Mouse (Mus musculus) left cerebral cortex, postnatal 36 days (tissue): ENCODE results near the gene Psenen. TPM values are rescaled to one million over a fixed set of nuclear protein-coding genes. Genes with fewer than 3 reads are reported as not detected.

Experiments used
- DNase-seq, 2 experiments: peaks; one replicate each; pipeline ENCODE4 v3.0.0; 2021 to 2022; ENCODE audit warnings: low spot score in 2 of 2, mixed read lengths in 1 of 2
- intact Hi-C: fragments of 180-260 bp; cut with DNase I; formaldehyde crosslinking; loops from one replicate; pipeline ENCODE4 v1.15.1; 2025
- total RNA-seq, 2 experiments: library from RNA; stranded (reverse); gene quantifications; 2 replicates each; pipeline ENCODE4 v1.2.3; 2021

Psenen gene
- total RNA-seq, 2 experiments from 2014 or later, result 79.8 to 85.1 TPM

DNA sequence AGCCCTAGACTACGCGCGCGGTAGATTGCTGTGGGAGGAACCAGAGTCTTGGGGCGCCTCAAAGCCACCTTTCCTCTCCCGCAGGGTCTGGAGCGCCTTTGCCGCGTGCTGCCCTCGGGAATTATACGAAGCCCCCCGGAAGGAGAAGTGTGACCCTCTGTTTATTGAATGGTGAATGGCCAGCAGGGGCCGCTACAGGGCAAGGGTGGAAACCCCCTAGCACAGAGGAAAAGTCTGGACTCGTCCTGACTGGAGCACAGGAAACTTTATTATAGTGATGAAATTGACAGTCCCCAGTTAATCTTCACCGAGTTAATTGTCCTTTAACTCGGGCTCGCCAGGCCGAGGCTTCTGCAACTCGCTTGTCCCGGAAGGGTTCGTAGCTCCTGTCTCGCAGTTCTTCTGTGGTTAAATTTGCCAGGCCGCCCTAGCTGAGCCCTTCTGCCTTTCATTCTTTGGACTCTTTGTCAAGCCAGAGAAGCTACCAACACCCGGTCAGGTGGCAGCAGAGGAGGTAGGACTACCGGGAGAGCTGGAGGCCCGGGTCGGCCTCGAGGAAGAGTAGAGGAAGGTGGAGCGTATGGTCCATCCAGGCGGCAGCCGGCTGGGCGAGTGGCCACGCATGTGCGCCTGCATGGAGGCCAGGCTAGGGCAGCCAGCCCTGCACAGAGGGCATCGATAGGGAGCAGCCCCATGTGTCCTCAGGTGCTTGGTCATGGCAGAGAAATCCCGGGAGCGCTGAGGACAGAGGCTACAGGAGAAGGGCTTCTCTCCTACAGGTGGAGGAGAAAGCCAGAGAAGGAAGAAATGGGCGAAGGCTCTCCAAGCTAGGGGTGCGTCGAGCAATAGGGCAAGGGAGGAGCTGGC, 26.2 kb upstream of the Psenen start:
- peak in 1 of 2 experiments; percentile 78 for DNase-seq
- intact Hi-C loops, result loop anchor here (1.0 to 2.0 kb wide), 2 partner anchors 24 to 27 kb away; partner anchors contain the start of genes Gm49396, Psenen and U2af1l4

- intact Hi-C loops, result loop anchor here (1.0 to 2.0 kb wide), 2 partner anchors 24 to 26 kb away; partner anchors contain the start of genes Gm49396, Psenen and U2af1l4
Observed at GRCm38 (mm10) chr7:30588676-30589434, 25.4 kb upstream of the Psenen start, which contains the start of gene Kmt2b. Gene Kmt2b (minus strand): TSS chr7:30588726.

GRCm38 (mm10) chr7:30587842-30588667, 24.6 kb upstream of the Psenen start:
- intact Hi-C loops, result loop anchor here (2.0 kb wide), 1 partner anchor 25 kb away; the partner anchor contains the start of genes Gm49396, Psenen and U2af1l4
- DNase-seq, result peak in 1 of 2 experiments; percentile 64

More at GRCm38 (mm10) chr7:30588676-30589434, 25.4 kb upstream of the Psenen start, which contains the start of gene Kmt2b:
- DNase-seq, result peak; percentile 98

DNA sequence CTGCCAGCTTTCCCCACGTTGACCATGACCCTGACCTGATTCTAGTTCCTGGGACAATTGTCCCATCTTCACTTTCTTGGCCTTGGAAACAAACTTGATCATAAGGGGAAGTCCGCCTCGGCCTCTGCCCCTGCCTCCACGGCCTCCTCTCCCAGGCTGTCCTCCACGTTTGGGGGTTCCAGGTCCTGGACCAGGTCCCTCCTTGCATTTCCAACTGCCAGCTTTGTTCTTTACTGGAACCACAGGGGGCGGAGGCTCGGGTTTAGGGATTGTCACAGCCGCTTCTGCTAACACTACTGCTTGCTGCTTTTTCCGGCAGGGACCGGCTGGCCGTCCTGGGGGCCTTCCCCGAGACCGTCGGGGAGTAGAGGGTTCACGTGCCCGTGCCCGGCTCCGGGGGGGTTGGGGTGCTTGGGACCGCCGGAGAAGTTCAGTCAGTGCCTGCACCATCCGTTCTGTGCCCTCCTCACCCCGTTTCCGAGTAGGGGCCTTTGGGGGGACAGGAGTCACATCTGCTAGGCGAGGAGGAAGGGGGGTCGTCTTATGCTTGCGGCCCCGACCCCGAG, 23.1 kb upstream of the Psenen start:
- no peak for DNase-seq
- intact Hi-C loops, result no loop called here

DNA sequence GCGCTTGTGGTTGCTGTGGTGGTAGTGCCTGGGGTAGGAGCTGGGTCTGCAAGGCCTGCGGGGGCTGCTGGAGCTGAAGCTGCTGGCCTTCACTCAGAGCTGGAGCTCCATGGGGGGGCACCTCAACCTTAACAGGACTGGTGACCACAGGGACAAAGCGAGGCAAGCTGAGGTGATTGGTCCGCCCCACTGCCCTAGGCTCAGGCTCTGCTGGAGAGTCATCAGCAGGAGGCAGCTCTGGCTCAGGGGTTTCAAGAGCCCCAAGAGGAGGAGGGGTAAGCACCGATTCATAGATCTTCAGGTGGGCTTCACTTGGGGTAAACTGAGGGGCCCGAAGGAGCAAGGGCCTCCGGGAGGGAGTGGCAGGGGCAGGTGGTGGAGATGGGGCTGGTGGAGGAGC, 21.7 kb upstream of the Psenen start:
- intact Hi-C loops, result no loop called here
- DNase-seq, result no peak

GRCm38 (mm10) chr7:30584339-30584738, 20.9 kb upstream of the Psenen start:
- intact Hi-C loops, result no loop called here
- DNase-seq, result no peak

- DNase-seq, result no peak
- intact Hi-C loops, result no loop called here
Observed at GRCm38 (mm10) chr7:30581547-30581946, 18.1 kb upstream of the Psenen start.

- intact Hi-C loops, result no loop called here
- DNase-seq, result no peak
Observed at GRCm38 (mm10) chr7:30579950-30580349, 16.5 kb upstream of the Psenen start.

- intact Hi-C loops, result no loop called here
Observed at GRCm38 (mm10) chr7:30572969-30573368, 9.5 kb upstream of the Psenen start.

GRCm38 (mm10) chr7:30572389-30572788, 9.0 kb upstream of the Psenen start:
- DNase-seq, result no peak
- intact Hi-C loops, result no loop called here

More at GRCm38 (mm10) chr7:30572969-30573368, 9.5 kb upstream of the Psenen start:
- DNase-seq, result no peak

DNA sequence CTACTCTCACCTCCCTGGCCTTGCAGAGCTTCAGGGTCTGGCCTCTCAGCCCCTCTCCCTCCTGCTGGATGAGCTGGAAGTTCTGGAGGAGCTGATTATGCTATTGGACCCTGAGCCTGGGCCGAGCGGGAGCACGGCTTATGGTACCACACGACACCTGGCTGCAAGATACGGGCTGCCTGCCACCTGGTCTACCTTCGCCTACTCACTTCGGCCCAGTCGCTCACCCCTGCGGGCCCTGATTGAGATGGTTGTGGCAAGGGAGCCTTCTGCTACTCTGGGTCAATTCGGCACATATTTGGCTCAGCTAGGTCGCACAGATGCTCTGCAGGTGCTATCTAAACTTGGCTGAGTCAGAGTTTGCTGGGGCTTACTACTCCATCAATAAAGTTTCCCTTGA, 4.1 kb upstream of the Psenen start:
- no peak for DNase-seq
- intact Hi-C loops, result no loop called here

GRCm38 (mm10) chr7:30566033-30566432, 2.6 kb upstream of the Psenen start:
- intact Hi-C loops, result no loop called here
- DNase-seq, result no peak

DNA sequence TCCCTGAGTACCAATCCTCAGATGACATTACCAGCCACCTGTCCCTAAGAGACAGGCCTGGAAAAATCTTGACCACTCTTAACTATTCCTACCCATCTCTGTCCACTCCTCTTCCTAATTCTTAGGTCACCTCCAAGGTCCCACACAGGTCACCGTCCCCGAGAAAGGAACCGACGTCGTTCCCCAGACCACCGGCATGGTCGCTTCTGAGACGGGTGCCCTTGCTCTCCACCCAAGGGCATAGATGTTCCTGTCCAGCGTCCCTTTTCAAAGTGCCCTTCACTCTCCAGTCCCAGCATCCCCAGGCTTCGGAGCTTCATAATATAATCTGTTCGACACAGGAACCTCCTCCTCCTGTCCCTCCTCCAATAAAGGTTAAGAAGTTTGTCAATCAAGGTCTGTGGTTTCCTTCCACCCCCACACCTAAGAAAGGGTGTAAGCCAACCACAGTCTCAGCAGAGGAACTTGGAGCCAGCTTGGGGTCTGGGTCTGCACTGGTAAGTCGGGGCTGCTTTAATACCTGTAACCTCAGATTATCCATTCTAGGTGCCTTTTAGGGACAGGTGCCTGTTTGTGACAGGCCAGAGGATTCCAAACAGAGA, 1.6 kb upstream of the Psenen start, which contains the start of gene Igflr1:
Gene Igflr1, plus strand, starts transcription at position 458 of the 602 bp plus-strand sequence.
- no peak for DNase-seq
- intact Hi-C loops, result no loop called here

DNA sequence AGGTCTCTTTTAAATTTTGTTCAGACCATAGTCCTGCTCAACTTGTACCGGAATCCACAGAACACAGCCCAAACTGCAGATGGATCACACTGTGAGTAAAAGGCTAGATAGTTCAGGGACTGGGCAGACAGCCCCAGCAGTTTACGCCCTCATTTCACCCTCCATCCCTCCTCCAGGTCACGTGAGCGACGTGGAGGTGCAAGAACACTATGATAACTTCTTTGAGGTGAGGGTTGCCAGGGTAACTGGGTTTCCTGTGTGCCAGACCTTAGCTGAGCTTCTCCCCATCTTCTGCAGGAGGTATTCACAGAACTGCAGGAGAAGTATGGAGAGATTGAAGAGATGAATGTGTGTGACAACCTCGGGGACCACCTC, 466 bp upstream of the Psenen start:
- DNase-seq, result no peak
- intact Hi-C loops, result loop anchor here (2.0 kb wide), 2 partner anchors 25 to 121 kb away; partner anchors contain the start of gene Kmt2b

DNA sequence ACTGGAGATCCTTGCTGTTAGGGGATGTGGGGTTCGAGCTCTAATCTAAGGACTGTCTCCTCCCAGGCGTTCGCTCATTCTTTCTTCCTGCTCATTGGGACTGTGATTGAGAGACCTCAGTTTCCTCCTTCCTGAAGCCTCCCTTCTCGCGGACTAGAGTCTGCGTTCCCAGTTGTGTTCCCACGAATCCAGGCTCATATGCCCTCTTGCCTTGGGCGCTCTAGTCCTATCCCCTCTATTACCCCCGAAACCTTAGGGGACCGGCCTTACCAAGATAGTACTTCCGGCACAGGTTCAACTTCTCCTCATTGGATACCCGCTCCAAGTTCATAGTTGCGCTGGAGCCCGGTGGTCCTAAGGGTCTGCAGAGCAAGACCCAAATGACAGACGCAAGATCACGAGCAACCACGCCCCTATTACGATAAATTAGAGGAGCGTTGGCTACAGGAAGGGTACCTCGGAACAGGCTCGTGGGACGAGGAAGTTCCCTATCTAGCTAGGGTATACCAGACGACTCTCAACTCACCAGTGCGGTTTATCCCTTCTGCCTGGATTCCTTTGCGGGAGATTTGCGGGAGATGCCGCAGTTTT, 806 bp downstream of the Psenen start:
- no peak for DNase-seq
- intact Hi-C loops, result loop anchor here (2.0 kb wide), 2 partner anchors 26 to 120 kb away; partner anchors contain the start of gene Kmt2b

GRCm38 (mm10) chr7:30560296-30560695, 3.1 kb downstream of the Psenen start:
- DNase-seq, result no peak
- intact Hi-C loops, result no loop called here

DNA sequence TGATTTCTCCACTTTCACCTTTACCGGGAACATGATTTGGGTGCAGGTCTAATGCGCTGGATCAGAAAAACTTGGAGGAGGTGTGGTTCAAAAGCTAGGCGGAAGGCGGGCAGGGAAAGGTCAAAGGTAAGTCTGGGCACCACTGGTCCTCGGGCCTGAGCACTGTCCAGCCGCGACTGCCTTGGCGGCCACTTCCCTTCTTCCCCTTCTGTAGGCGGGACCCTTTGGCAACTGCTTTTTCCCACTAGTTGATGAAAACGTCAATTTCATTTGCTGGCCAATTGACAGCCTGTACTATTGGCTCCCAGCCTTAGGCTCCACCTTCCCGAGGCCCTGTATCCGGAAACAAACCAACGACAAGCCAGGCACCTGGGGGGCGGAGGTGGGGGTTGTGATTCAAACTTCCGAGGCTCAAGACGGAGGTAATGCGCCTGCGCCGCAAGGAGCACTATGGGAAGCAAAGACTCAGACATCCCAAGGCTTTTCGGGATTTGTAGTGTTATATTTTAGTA, 3.9 kb downstream of the Psenen start, which contains the start of gene Lin37:
Gene Lin37, minus strand, starts transcription at position 396 of the 512 bp plus-strand sequence.
- peak; percentile 97 to 98 for DNase-seq
- intact Hi-C loops, result no loop called here
